Mouse (Mus musculus) heart, embryonic 15.5 days (tissue): ENCODE data around the gene Nosip. TPM values are rescaled to one million over a fixed set of nuclear protein-coding genes. Genes with fewer than 3 reads are reported as not detected.

Experiments used
- ATAC-seq: fragments of 200-750 bp; cut with Nextera tagmentation; replicated peaks from 2 replicates; pipeline ENCODE4 v1.8.0; 2017; ENCODE audit warnings: low read depth, moderate TSS enrichment; ENCODE audit not compliant: insufficient number of reproducible peaks, insufficient read depth, low FRiP score
- H3K27ac ChIP-seq: fragments of 300-500 bp; sonication (generic); 2 replicates; pipeline ENCODE4 v1.5.1; 2015; ENCODE audit warnings: mild to moderate bottlenecking, inconsistent platforms
- H3K27me3 ChIP-seq: fragments of 300-500 bp; sonication (generic); 2 replicates; pipeline ENCODE4 v1.6.1; 2015; ENCODE audit warnings: inconsistent platforms
- H3K36me3 ChIP-seq: fragments of 300-500 bp; sonication (generic); 2 replicates; pipeline ENCODE4 v1.6.1; 2015; ENCODE audit warnings: mild to moderate bottlenecking, inconsistent platforms
- H3K4me1 ChIP-seq: fragments of 300-500 bp; sonication (generic); replicated peaks from 2 replicates; pipeline ENCODE4 v1.6.1; 2015; ENCODE audit warnings: inconsistent platforms
- H3K4me2 ChIP-seq: fragments of 300-500 bp; sonication (generic); 2 replicates; pipeline ENCODE4 v1.6.1; 2015; ENCODE audit warnings: inconsistent platforms, mild to moderate bottlenecking, moderate library complexity
- H3K4me3 ChIP-seq: fragments of 300-500 bp; sonication (generic); 2 replicates; pipeline ENCODE4 v1.5.1; 2015; ENCODE audit warnings: mild to moderate bottlenecking, inconsistent platforms
- H3K9ac ChIP-seq: fragments of 300-500 bp; sonication (generic); 2 replicates; pipeline ENCODE4 v1.6.1; 2015; ENCODE audit warnings: mild to moderate bottlenecking, inconsistent platforms
- H3K9me3 ChIP-seq: fragments of 300-500 bp; sonication (generic); replicated peaks from 2 replicates; pipeline ENCODE4 v1.6.1; 2016; ENCODE audit warnings: inconsistent platforms
- WGBS: fragments of 180-500 bp; shearing (Covaris S2); methylation state at CpG from one replicate; pipeline ENCODE4 v1.1.7; 2015; ENCODE audit warnings: mixed read lengths; 5-methylcytosine and 5-hydroxymethylcytosine counted together
- polyA plus RNA-seq: library from polyadenylated mRNA; unstranded; fragments of >200 nt; fragmentation: Nextera tagmentation; extraction: Ambion mirVana; gene quantifications from 2 replicates; pipeline ENCODE4 v1.2.1, GENCODE M21; 2015

The Nosip gene
- polyA plus RNA-seq, 1 experiment from 2014 or later = 42.4 TPM

GRCm38 (mm10) chr7:45037720-45038361 is 24.4 kb upstream of the Nosip start:
- Histone ChIP-seq H3K4me2 (no peak overlapping the region), H3K9ac (no peak overlapping the region), H3K36me3 (peaks cover 97% of the 10 kb centered on the region), H3K9me3 (no peaks in the 10 kb centered on the region), H3K27me3 (no peaks in the 10 kb centered on the region), H3K4me3 (no peak overlapping the region), H3K27ac (no peak overlapping the region), H3K4me1 (no peaks in the 10 kb centered on the region)
- 71% methylated on average over 7 of the region's 7 CpGs for WGBS
- no peak for ATAC-seq

GRCm38 (mm10) chr7:45038411-45038810 is 23.8 kb upstream of the Nosip start:
- ATAC-seq = no peak
- H3K4me3 ChIP-seq = no peak overlapping the region
- WGBS = 95% methylated on average over 9 of the region's 9 CpGs
- H3K4me1 ChIP-seq = no peaks in the 10 kb centered on the region
- no peaks in the 10 kb centered on the region for H3K9me3 ChIP-seq
- no peak overlapping the region for H3K4me2 ChIP-seq
- peaks cover 97% of the 10 kb centered on the region for H3K36me3 ChIP-seq
- no peak overlapping the region for H3K9ac ChIP-seq
- no peaks in the 10 kb centered on the region for H3K27me3 ChIP-seq
- H3K27ac ChIP-seq = no peak overlapping the region

GRCm38 (mm10) chr7:45040851-45041250 is 21.4 kb upstream of the Nosip start:
- no peaks in the 10 kb centered on the region for H3K9me3 ChIP-seq
- no peak overlapping the region for H3K4me2 ChIP-seq
- H3K27me3 ChIP-seq = no peaks in the 10 kb centered on the region
- H3K4me3 ChIP-seq = no peak overlapping the region
- H3K27ac ChIP-seq = no peak overlapping the region
- 88% methylated on average over 9 of the region's 9 CpGs for WGBS
- peaks cover 97% of the 10 kb centered on the region for H3K36me3 ChIP-seq
- no peak overlapping the region for H3K9ac ChIP-seq
- ATAC-seq = no peak
- H3K4me1 ChIP-seq = no peaks in the 10 kb centered on the region

GRCm38 (mm10) chr7:45043307-45043706 is 18.9 kb upstream of the Nosip start:
- no peak for ATAC-seq
- peaks cover 99% of the 10 kb centered on the region for H3K36me3 ChIP-seq
- 95% methylated on average over 14 of the region's 14 CpGs for WGBS
- H3K4me2 ChIP-seq = no peak overlapping the region
- H3K27me3 ChIP-seq = no peaks in the 10 kb centered on the region
- H3K27ac ChIP-seq = no peak overlapping the region
- no peaks in the 10 kb centered on the region for H3K4me1 ChIP-seq
- no peaks in the 10 kb centered on the region for H3K9me3 ChIP-seq
- no peak overlapping the region for H3K9ac ChIP-seq
- H3K4me3 ChIP-seq = no peak overlapping the region

- H3K9me3 ChIP-seq = no peaks in the 10 kb centered on the region
- 94% methylated on average over 22 of the region's 22 CpGs for WGBS
- H3K4me1 ChIP-seq = peaks cover 3% of the 10 kb centered on the region
- no peaks in the 10 kb centered on the region for H3K27me3 ChIP-seq
- no peak overlapping the region for H3K9ac ChIP-seq
- peaks cover 96% of the 10 kb centered on the region for H3K36me3 ChIP-seq
- H3K27ac ChIP-seq = no peak overlapping the region
- ATAC-seq = no peak
- no peak overlapping the region for H3K4me2 ChIP-seq
- no peak overlapping the region for H3K4me3 ChIP-seq
Measured at GRCm38 (mm10) chr7:45045741-45046140, 16.5 kb upstream of the Nosip start.

GRCm38 (mm10) chr7:45046853-45047350 is 15.3 kb upstream of the Nosip start:
- no peak overlapping the region for H3K27ac ChIP-seq
- no peak overlapping the region for H3K9ac ChIP-seq
- no peaks in the 10 kb centered on the region for H3K9me3 ChIP-seq
- H3K4me2 ChIP-seq = no peak overlapping the region
- WGBS = 93% methylated on average over 26 of the region's 26 CpGs
- H3K27me3 ChIP-seq = no peaks in the 10 kb centered on the region
- H3K36me3 ChIP-seq = peaks cover 85% of the 10 kb centered on the region
- peaks cover 14% of the 10 kb centered on the region for H3K4me1 ChIP-seq
- H3K4me3 ChIP-seq = no peak overlapping the region
- ATAC-seq = no peak

GRCm38 (mm10) chr7:45047491-45047890 is 14.7 kb upstream of the Nosip start:
- H3K4me3 ChIP-seq = no peak overlapping the region
- H3K4me2 ChIP-seq = no peak overlapping the region
- no peak for ATAC-seq
- H3K36me3 ChIP-seq = peaks cover 79% of the 10 kb centered on the region
- H3K4me1 ChIP-seq = peaks cover 17% of the 10 kb centered on the region
- no peaks in the 10 kb centered on the region for H3K9me3 ChIP-seq
- no peak overlapping the region for H3K27ac ChIP-seq
- no peak overlapping the region for H3K9ac ChIP-seq
- WGBS = 98% methylated on average over 14 of the region's 14 CpGs
- H3K27me3 ChIP-seq = no peaks in the 10 kb centered on the region

- H3K9ac ChIP-seq = no peak overlapping the region
- no peak overlapping the region for H3K4me2 ChIP-seq
- peaks cover 17% of the 10 kb centered on the region for H3K4me1 ChIP-seq
- H3K36me3 ChIP-seq = peaks cover 71% of the 10 kb centered on the region
- H3K9me3 ChIP-seq = no peaks in the 10 kb centered on the region
- H3K27ac ChIP-seq = no peak overlapping the region
- no peak for ATAC-seq
- WGBS = 91% methylated on average over 38 of the region's 38 CpGs
- H3K27me3 ChIP-seq = no peaks in the 10 kb centered on the region
- H3K4me3 ChIP-seq = no peak overlapping the region
Measured at GRCm38 (mm10) chr7:45048001-45048890, 14.0 kb upstream of the Nosip start.

GRCm38 (mm10) chr7:45048923-45049657 is 13.1 kb upstream of the Nosip start:
- H3K9me3 ChIP-seq = no peaks in the 10 kb centered on the region
- H3K4me3 ChIP-seq = no peak overlapping the region
- peaks cover 22% of the 10 kb centered on the region for H3K4me1 ChIP-seq
- peaks cover 63% of the 10 kb centered on the region for H3K36me3 ChIP-seq
- H3K27ac ChIP-seq = no peak overlapping the region
- H3K27me3 ChIP-seq = no peaks in the 10 kb centered on the region
- H3K4me2 ChIP-seq = no peak overlapping the region
- no peak for ATAC-seq
- no peak overlapping the region for H3K9ac ChIP-seq
- WGBS = 91% methylated on average over 23 of the region's 23 CpGs

- peak overlapping the region; percentile 99 for H3K27ac ChIP-seq
- 0 out of 2 replicates have a peak overlapping the region, but pooled peaks have one; percentile 96 for H3K9ac ChIP-seq
- no peak for ATAC-seq
- no peaks in the 10 kb centered on the region for H3K27me3 ChIP-seq
- H3K9me3 ChIP-seq = no peaks in the 10 kb centered on the region
- peaks cover 43% of the 10 kb centered on the region for H3K36me3 ChIP-seq
- peak overlapping the region; percentile 98 for H3K4me2 ChIP-seq
- 10% methylated on average over 16 of the region's 16 CpGs for WGBS
- H3K4me3 ChIP-seq = peak overlapping the region; percentile 94
- H3K4me1 ChIP-seq = peaks cover 25% of the 10 kb centered on the region
Measured at GRCm38 (mm10) chr7:45050945-45051600, 11.2 kb upstream of the Nosip start.

GRCm38 (mm10) chr7:45051601-45051974 is 10.6 kb upstream of the Nosip start:
- H3K36me3 ChIP-seq = peaks cover 38% of the 10 kb centered on the region
- H3K9ac ChIP-seq = peak overlapping the region; percentile 96
- no peaks in the 10 kb centered on the region for H3K27me3 ChIP-seq
- peaks cover 25% of the 10 kb centered on the region for H3K4me1 ChIP-seq
- no peaks in the 10 kb centered on the region for H3K9me3 ChIP-seq
- no peak for ATAC-seq
- 4% methylated on average over 13 of the region's 13 CpGs for WGBS
- H3K27ac ChIP-seq = peak overlapping the region; percentile 99
- H3K4me3 ChIP-seq = peak overlapping the region; percentile 94
- peak overlapping the region; percentile 98 for H3K4me2 ChIP-seq
